Mouse (Mus musculus) kidney, postnatal 0 days (tissue): ENCODE data around the gene Hmg20b. TPM values are rescaled to one million over a fixed set of nuclear protein-coding genes. Genes with fewer than 3 reads are reported as not detected.

Source experiments
- ATAC-seq: fragments of 200-750 bp; cut with Nextera tagmentation; replicated peaks from 2 replicates; pipeline ENCODE4 v1.8.0; 2017; ENCODE audit warnings: low read depth, moderate number of reproducible peaks, moderate TSS enrichment, moderate library complexity; ENCODE audit not compliant: low FRiP score
- DNase-seq: peaks from one replicate; pipeline ENCODE4 v3.0.0-alpha.2; 2016; ENCODE audit warnings: low spot score
- H3K27ac ChIP-seq: fragments of 300-500 bp; sonication (generic); 2 replicates; pipeline ENCODE4 v1.5.1; 2014; ENCODE audit warnings: mild to moderate bottlenecking
- H3K27me3 ChIP-seq: fragments of 300-500 bp; sonication (generic); 2 replicates; pipeline ENCODE4 v1.6.1; 2014; ENCODE audit warnings: low read length, mixed read lengths; ENCODE audit not compliant: insufficient read depth
- H3K36me3 ChIP-seq: fragments of 300-500 bp; sonication (generic); 2 replicates; pipeline ENCODE4 v1.6.1; 2014; ENCODE audit warnings: low read length, mixed read lengths; ENCODE audit not compliant: insufficient read depth
- H3K4me1 ChIP-seq: fragments of 300-500 bp; sonication (generic); replicated peaks from 2 replicates; pipeline ENCODE4 v1.6.1; 2014; ENCODE audit warnings: antibody characterized with exemption, low read length, mixed read lengths; ENCODE audit not compliant: insufficient read depth
- H3K4me2 ChIP-seq: fragments of 300-500 bp; sonication (generic); 2 replicates; pipeline ENCODE4 v1.6.1; 2014; ENCODE audit warnings: mild to moderate bottlenecking, low read length, moderate library complexity, mixed read lengths
- H3K4me3 ChIP-seq: fragments of 300-500 bp; sonication (generic); replicated peaks from 2 replicates; pipeline ENCODE4 v1.5.1; 2014; ENCODE audit warnings: low read depth, low read length
- H3K9ac ChIP-seq: fragments of 300-500 bp; sonication (generic); 2 replicates; pipeline ENCODE4 v1.6.1; 2014; ENCODE audit warnings: low read depth, low read length
- H3K9me3 ChIP-seq: fragments of 300-500 bp; sonication (generic); replicated peaks from 2 replicates; pipeline ENCODE4 v1.6.1; 2016; ENCODE audit warnings: low read length, inconsistent platforms, mixed read lengths
- CTCF ChIP-seq: IDR thresholded peaks from 2 replicates; pipeline ENCODE4 v1.5.1; 2016; ENCODE audit warnings: antibody characterized with exemption, low read depth, mild to moderate bottlenecking, moderate library complexity
- WGBS: fragments of 180-500 bp; shearing (Covaris S2); extraction: QIAGEN DNeasy Blood & Tissue Kit; methylation state at CpG from one replicate; pipeline ENCODE4 v1.1.7; 2014; 5-methylcytosine and 5-hydroxymethylcytosine counted together
- polyA plus RNA-seq: library from polyadenylated mRNA; unstranded; fragments of >200 nt; fragmentation: Nextera tagmentation; extraction: Ambion mirVana; gene quantifications from 2 replicates; pipeline ENCODE4 v1.2.1, GENCODE M21; 2015

Gene Hmg20b
- polyA plus RNA-seq, 1 experiment from 2014 or later, result 92.4 TPM

- Histone ChIP-seq H3K9me3 (no peaks in the 10 kb centered on the region), H3K4me1 (peaks cover 12% of the 10 kb centered on the region), H3K27me3 (no peaks in the 10 kb centered on the region), H3K27ac (peak overlapping the region; percentile 65), H3K4me3 (peak overlapping the region; percentile 77), H3K4me2 (peak overlapping the region; percentile 82), H3K9ac (peak overlapping the region; percentile 82; the same call in 1 of the 2 replicates), H3K36me3 (peaks cover 18% of the 10 kb centered on the region; the same call in 1 of the 2 replicates)
- WGBS, result 29% methylated on average over 6 of the region's 6 CpGs
- TF ChIP-seq CTCF, result peak; percentile 34
- ATAC-seq (no peak), DNase-seq (no peak)
Observed at GRCm38 (mm10) chr10:81376561-81377361, 26.5 kb upstream of the Hmg20b start.

GRCm38 (mm10) chr10:81375322-81375721 lies 25.0 kb upstream of the Hmg20b start:
- DNase-seq, result no peak
- 95% methylated on average over 10 of the region's 10 CpGs for WGBS
- Histone ChIP-seq H3K4me2 (no peak overlapping the region), H3K4me1 (peaks cover 12% of the 10 kb centered on the region), H3K9me3 (no peaks in the 10 kb centered on the region), H3K27ac (no peak overlapping the region), H3K9ac (no peak overlapping the region), H3K27me3 (no peaks in the 10 kb centered on the region), H3K4me3 (no peak overlapping the region), H3K36me3 (peaks cover 32% of the 10 kb centered on the region)
- ATAC-seq, result no peak
- no peak for TF ChIP-seq CTCF

GRCm38 (mm10) chr10:81367207-81367495 lies 16.9 kb upstream of the Hmg20b start:
- TF ChIP-seq CTCF, result no peak

DNA sequence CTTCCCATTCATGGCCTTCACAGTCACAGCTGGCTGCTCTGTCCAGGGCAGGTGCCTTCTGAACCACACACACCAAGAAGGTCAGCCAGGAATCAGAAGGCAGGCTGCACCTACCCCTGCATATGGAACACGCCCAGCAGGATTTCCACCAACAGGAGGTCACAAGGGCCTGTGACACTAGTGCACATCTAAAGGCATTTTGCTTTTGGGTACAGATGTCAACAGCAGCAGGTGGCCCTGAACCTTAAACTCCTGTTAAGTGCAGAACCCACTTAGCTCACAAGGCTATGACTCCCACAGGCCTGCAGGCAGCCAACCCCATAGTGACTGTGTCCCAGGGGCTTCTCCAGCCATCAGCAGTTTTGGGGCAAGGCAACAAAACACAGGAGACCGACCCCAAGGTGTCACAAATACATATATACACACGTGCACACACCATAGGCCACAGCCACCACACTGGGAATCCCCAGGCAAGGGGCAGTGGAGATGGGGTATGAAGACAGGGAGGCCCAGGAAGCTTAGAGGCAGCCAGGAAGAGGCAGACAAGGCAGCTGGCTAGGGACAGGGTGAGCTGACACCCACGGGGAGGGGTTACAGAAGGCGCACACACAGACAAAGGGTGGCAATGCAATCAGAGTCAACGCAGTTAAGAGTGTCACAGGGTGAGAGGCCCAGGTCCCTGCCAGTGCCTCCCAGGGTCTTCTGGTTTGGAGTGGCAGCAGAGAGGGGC lies 16.4 kb upstream of the Hmg20b start:
- H3K36me3 ChIP-seq, result peaks cover 49% of the 10 kb centered on the region
- ATAC-seq, result peak; percentile 19; the same call in 1 of the 2 replicates
- no peak overlapping the region for H3K9ac ChIP-seq
- no peaks in the 10 kb centered on the region for H3K9me3 ChIP-seq
- H3K4me1 ChIP-seq, result peaks cover 18% of the 10 kb centered on the region
- H3K4me3 ChIP-seq, result no peak overlapping the region
- no peak overlapping the region for H3K4me2 ChIP-seq
- no peak for TF ChIP-seq CTCF
- no peaks in the 10 kb centered on the region for H3K27me3 ChIP-seq
- no peak for DNase-seq
- no peak overlapping the region for H3K27ac ChIP-seq
- WGBS, result 72% methylated on average over 6 of the region's 6 CpGs

More at GRCm38 (mm10) chr10:81367207-81367495, 16.9 kb upstream of the Hmg20b start:
- Histone ChIP-seq H3K9ac (no peak overlapping the region), H3K27me3 (no peaks in the 10 kb centered on the region), H3K36me3 (peaks cover 50% of the 10 kb centered on the region), H3K4me1 (peaks cover 18% of the 10 kb centered on the region), H3K9me3 (no peaks in the 10 kb centered on the region), H3K4me2 (no peak overlapping the region), H3K4me3 (no peak overlapping the region), H3K27ac (no peak overlapping the region)
- no peak for DNase-seq
- 85% methylated on average over 6 of the region's 6 CpGs for WGBS
- ATAC-seq, result no peak

DNA sequence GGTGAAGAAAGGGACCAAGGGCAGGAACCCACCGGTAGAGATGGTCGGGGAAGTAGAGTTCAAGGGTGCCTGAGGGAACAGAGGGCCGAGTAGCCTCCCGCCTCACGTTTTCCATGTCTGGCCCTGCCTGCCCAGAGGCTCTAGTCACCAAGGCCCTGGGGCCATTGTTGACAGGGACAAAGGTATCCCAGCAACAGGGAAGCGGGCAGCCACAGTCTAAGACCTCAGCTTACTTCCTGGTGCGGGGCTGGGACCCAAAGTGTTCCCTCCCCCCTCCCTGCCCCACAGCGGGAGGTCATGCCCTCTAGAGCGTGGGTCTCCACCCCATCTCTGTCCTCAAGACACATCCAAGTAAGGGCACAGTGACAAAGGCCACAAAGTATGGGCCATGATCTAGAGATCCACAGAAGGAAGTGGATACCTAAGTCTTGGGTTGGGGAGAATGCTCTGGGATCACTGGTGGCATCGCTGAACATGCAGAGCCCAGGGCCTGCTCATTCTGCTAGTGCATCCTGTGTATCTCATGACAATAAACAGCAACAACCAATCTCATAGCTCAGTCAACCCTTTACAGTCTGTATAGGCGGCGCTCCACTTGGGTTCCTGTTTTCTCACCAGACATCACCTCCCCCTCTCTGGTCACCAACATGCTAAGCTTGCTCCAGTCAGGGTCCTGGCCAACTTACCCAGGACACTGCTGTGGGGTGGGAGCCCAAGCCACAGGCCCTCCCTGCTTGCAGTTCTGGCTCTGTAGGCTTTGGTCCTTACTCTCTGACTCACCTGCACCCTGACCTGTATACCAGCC lies 15.6 kb upstream of the Hmg20b start, which contains the start of gene 4930404N11Rik:
Gene 4930404N11Rik (minus strand): TSS at position 145 of the 805 bp plus-strand sequence.
- H3K27ac ChIP-seq, result no peak within 1 kb of the TSS

GRCm38 (mm10) chr10:81365073-81365472 lies 14.8 kb upstream of the Hmg20b start:
- Histone ChIP-seq H3K4me2 (peak overlapping the region; percentile 52; the same call in 1 of the 2 replicates), H3K27ac (no peak overlapping the region), H3K9me3 (no peaks in the 10 kb centered on the region), H3K4me3 (no peak overlapping the region), H3K9ac (peak overlapping the region; percentile 39; the same call in 1 of the 2 replicates), H3K4me1 (peaks cover 18% of the 10 kb centered on the region), H3K27me3 (no peaks in the 10 kb centered on the region), H3K36me3 (peaks cover 34% of the 10 kb centered on the region)
- ATAC-seq (no peak), DNase-seq (no peak)
- no peak for TF ChIP-seq CTCF
- WGBS, result 42% methylated on average over 4 of the region's 4 CpGs

More for the DNA sequence above, 15.6 kb upstream of the Hmg20b start, which contains the start of gene 4930404N11Rik:
- no peaks in the 10 kb centered on the region for H3K27me3 ChIP-seq
- no peak within 1 kb of the TSS; the same call in 1 of the 2 replicates for H3K4me3 ChIP-seq
- no peak for TF ChIP-seq CTCF
- H3K4me1 ChIP-seq, result peaks cover 18% of the 10 kb centered on the region
- H3K36me3 ChIP-seq, result peaks cover 41% of the 10 kb centered on the region
- peak within 1 kb of the TSS; percentile 39; the same call in 1 of the 2 replicates for H3K9ac ChIP-seq
- peak within 1 kb of the TSS; percentile 52 for H3K4me2 ChIP-seq
- no peaks in the 10 kb centered on the region for H3K9me3 ChIP-seq
- WGBS, result 45% methylated on average over 12 of the region's 12 CpGs
- ATAC-seq (no peak; the same call in 1 of the 2 replicates), DNase-seq (no peak)
